Mouse (Mus musculus) right cerebral cortex, postnatal 36 days (tissue): ENCODE measurements around the gene Trmt5.
A peak's percentile ranks its signal among the peaks of the same experiment; 100 is the strongest.

Source experiments
- DNase-seq, 2 experiments: peaks; one replicate each; pipeline ENCODE4 v3.0.0; 2022; ENCODE audit warnings: low spot score in 2 of 2, mixed read lengths in 1 of 2

Gene Trmt5

GRCm38 (mm10) chr12:73269933-73270332 is 16.6 kb downstream of the Trmt5 start:
- no peak for DNase-seq

- DNase-seq: no peak
These were observed 17.0 kb downstream of the Trmt5 start for GRCm38 (mm10) chr12:73269531-73269930.

- DNase-seq: no peak
These were observed 18.0 kb downstream of the Trmt5 start for GRCm38 (mm10) chr12:73268497-73268896.

- no peak for DNase-seq
These were observed 19.9 kb downstream of the Trmt5 start for GRCm38 (mm10) chr12:73266597-73266996.

- no peak for DNase-seq
These were observed 21.0 kb downstream of the Trmt5 start for GRCm38 (mm10) chr12:73265381-73265978.

GRCm38 (mm10) chr12:73260339-73260738 is 26.2 kb downstream of the Trmt5 start:
- no peak for DNase-seq

GRCm38 (mm10) chr12:73259269-73259668 is 27.2 kb downstream of the Trmt5 start:
- no peak for DNase-seq

GRCm38 (mm10) chr12:73255006-73255405 is 31.5 kb downstream of the Trmt5 start:
- DNase-seq: no peak

- DNase-seq: no peak
These were observed 40.8 kb downstream of the Trmt5 start for GRCm38 (mm10) chr12:73245687-73246086.

- DNase-seq: peak; percentile 41 to 55
These were observed 44.5 kb downstream of the Trmt5 start for GRCm38 (mm10) chr12:73241960-73242359.

GRCm38 (mm10) chr12:73232586-73232985 is 53.9 kb downstream of the Trmt5 start:
- DNase-seq: no peak

- no peak for DNase-seq
These were observed 55.0 kb downstream of the Trmt5 start for GRCm38 (mm10) chr12:73231552-73231951.

GRCm38 (mm10) chr12:73230196-73230595 is 56.3 kb downstream of the Trmt5 start:
- DNase-seq: no peak
